Mouse (Mus musculus): ENCODE measurements around the gene Xpo4. TPM values are rescaled to one million over a fixed set of nuclear protein-coding genes. Genes with fewer than 3 reads are reported as not detected.

The Xpo4 gene
- polyA plus RNA-seq, 1 experiment from 2014 or later: 12.0 TPM

DNA sequence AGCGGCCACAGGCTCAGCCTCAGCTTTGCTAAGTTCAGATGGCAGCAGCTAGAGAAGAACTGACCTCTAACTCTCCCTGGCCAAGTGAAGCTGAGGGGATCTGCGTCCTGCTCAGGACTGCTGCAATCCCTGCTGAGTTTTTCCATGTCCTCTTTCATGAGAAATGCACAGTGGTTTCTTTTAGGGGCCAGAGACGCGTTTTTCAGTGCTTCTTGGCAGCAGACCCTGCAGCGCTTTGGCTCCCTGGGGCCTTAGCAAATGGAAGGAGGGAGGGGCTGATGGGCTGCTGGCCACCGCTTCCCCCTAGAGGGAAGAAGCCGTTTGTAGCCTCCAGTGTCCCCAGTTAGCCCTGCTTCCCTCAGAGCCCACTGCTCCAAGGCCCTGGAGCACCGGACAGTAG, 130.3 kb downstream of the Xpo4 start:
- no peak for ATAC-seq (ENCODE audit: extremely low read depth, insufficient number of reproducible peaks, low FRiP score, low TSS enrichment)
- Histone ChIP-seq H3K27me3 (replicated peaks) (peaks cover 30% of the 10 kb centered on the region), H3K4me2 (peak overlapping the region; percentile 14), H3K9ac (peak overlapping the region; percentile 24), H3K4me1 (peaks cover 51% of the 10 kb centered on the region), H3K4me3 (no peak overlapping the region), H3K27ac (replicated peaks) (peak overlapping the region; percentile 86), H3K9me3 (no peaks in the 10 kb centered on the region), H3K36me3 (no peaks in the 10 kb centered on the region)
- 21% methylated on average over 8 of the region's 8 CpGs for WGBS

- no peak for ATAC-seq (ENCODE audit: extremely low read depth, insufficient number of reproducible peaks, low FRiP score, low TSS enrichment)
- Histone ChIP-seq H3K9me3 (no peaks in the 10 kb centered on the region), H3K27me3 (replicated peaks) (peaks cover 32% of the 10 kb centered on the region), H3K36me3 (no peaks in the 10 kb centered on the region), H3K9ac (peak overlapping the region; percentile 56; the same call in 1 of the 2 replicates), H3K4me3 (no peak overlapping the region), H3K4me2 (peak overlapping the region; percentile 14), H3K4me1 (peaks cover 56% of the 10 kb centered on the region), H3K27ac (replicated peaks) (peak overlapping the region; percentile 86)
- WGBS: 17% methylated on average over 5 of the region's 5 CpGs
Measured at GRCm38 (mm10) chr14:57534346-57534745, 130.9 kb downstream of the Xpo4 start.

DNA sequence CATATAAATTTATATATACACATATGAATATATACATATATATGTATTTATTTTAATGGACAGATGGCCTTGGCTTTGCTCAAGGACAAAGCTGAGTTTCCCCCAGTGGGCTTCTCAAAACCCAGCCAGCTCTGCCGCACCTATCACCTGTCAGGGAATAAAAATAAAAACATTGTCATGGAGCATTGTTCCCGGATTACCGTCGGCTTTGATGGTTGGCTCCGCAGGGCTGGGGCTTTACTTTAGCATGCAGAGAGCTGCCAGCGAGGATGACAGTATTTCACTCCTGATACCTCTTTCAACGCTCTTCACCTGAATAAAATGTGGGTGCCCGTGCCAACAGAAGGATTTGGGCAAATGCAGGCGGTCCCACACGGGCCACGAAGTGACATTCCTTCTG, 131.4 kb downstream of the Xpo4 start:
- Histone ChIP-seq H3K36me3 (no peaks in the 10 kb centered on the region), H3K27ac (replicated peaks) (no peak overlapping the region), H3K4me2 (peak overlapping the region; percentile 14; the same call in 1 of the 2 replicates), H3K4me3 (no peak overlapping the region), H3K9ac (peak overlapping the region; percentile 56; the same call in 1 of the 2 replicates), H3K27me3 (replicated peaks) (peaks cover 37% of the 10 kb centered on the region), H3K4me1 (peaks cover 61% of the 10 kb centered on the region), H3K9me3 (no peaks in the 10 kb centered on the region)
- no peak for ATAC-seq (ENCODE audit: extremely low read depth, insufficient number of reproducible peaks, low FRiP score, low TSS enrichment)
- WGBS: 22% methylated on average over 11 of the region's 11 CpGs

GRCm38 (mm10) chr14:57533214-57533613, 132.0 kb downstream of the Xpo4 start:
- Histone ChIP-seq H3K9me3 (no peaks in the 10 kb centered on the region), H3K27me3 (replicated peaks) (peaks cover 42% of the 10 kb centered on the region), H3K9ac (no peak overlapping the region), H3K27ac (replicated peaks) (no peak overlapping the region), H3K4me2 (no peak overlapping the region), H3K36me3 (no peaks in the 10 kb centered on the region), H3K4me1 (peaks cover 58% of the 10 kb centered on the region), H3K4me3 (no peak overlapping the region)
- no peak for ATAC-seq (ENCODE audit: extremely low read depth, insufficient number of reproducible peaks, low FRiP score, low TSS enrichment)
- WGBS: 39% methylated on average over 3 of the region's 3 CpGs

DNA sequence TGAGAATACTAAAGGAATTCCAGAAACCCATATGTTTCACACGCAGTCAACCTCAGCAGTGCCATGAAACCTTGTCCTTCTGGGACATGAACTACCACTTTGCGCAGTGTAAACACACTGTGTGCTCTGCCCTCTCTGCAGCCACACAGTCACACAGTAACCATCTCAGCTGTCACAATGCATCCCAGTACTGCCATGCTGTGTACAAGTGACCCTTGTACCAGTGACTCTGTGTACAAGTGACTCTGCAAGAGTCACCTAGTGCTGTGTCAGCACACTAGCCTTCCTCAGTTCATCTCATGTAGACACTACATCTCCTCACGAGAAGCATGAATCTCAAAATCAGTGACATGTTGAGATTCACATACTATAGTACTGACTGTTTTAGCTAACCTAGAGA, 132.7 kb downstream of the Xpo4 start:
- Histone ChIP-seq H3K27me3 (replicated peaks) (peaks cover 46% of the 10 kb centered on the region), H3K4me1 (peaks cover 52% of the 10 kb centered on the region), H3K4me3 (no peak overlapping the region), H3K36me3 (no peaks in the 10 kb centered on the region), H3K4me2 (no peak overlapping the region), H3K27ac (replicated peaks) (no peak overlapping the region), H3K9me3 (no peaks in the 10 kb centered on the region), H3K9ac (no peak overlapping the region)
- WGBS: 78% methylated on average over 3 of the region's 3 CpGs
- ATAC-seq (ENCODE audit: extremely low read depth, insufficient number of reproducible peaks, low FRiP score, low TSS enrichment): no peak

- Histone ChIP-seq H3K36me3 (no peaks in the 10 kb centered on the region), H3K4me1 (peaks cover 34% of the 10 kb centered on the region), H3K9ac (no peak overlapping the region), H3K27ac (replicated peaks) (no peak overlapping the region), H3K9me3 (no peaks in the 10 kb centered on the region), H3K4me3 (no peak overlapping the region), H3K4me2 (no peak overlapping the region), H3K27me3 (replicated peaks) (peaks cover 65% of the 10 kb centered on the region)
- no peak for ATAC-seq (ENCODE audit: extremely low read depth, insufficient number of reproducible peaks, low FRiP score, low TSS enrichment)
- WGBS: 55% methylated on average over 5 of the region's 5 CpGs
Measured at GRCm38 (mm10) chr14:57529786-57530515, 135.3 kb downstream of the Xpo4 start.

DNA sequence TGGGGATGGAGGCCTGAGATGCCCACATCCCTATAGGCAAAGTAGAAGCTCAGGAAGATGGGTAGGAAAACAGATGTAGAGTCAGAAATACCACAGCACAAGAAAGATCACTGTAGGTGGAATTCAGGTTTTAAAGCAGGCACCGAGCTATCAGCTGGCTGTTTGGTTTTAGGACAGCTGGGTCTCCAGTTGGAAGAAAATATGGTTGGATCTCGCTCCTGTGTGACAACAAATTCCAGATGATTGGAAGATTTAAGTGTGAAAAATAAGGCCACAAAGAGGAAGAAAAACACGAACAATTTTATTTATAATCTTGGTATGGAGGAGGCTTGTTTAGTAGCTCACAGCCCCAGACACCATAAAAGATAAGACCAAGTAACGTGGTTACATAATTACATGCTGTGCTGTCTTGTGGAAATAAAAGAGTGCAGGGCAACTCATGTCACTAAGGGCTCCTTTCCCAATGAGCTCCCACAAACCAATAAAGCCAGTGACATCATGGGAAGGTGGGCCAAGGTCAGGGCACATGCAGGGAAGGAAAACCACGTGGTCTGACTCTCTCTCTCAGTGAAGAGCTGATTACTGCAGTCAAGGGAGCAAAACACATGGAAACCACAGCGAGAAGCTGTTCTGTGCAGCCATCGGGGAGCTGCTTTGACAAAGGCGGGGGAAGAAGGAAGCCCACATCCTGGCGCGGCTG, 136.0 kb downstream of the Xpo4 start:
- no peak for ATAC-seq (ENCODE audit: extremely low read depth, insufficient number of reproducible peaks, low FRiP score, low TSS enrichment)
- Histone ChIP-seq H3K4me1 (peaks cover 32% of the 10 kb centered on the region), H3K4me3 (no peak overlapping the region), H3K9me3 (no peaks in the 10 kb centered on the region), H3K36me3 (no peaks in the 10 kb centered on the region), H3K27me3 (replicated peaks) (peaks cover 64% of the 10 kb centered on the region), H3K4me2 (no peak overlapping the region), H3K27ac (replicated peaks) (no peak overlapping the region), H3K9ac (no peak overlapping the region)
- WGBS: 47% methylated on average over 10 of the region's 10 CpGs

DNA sequence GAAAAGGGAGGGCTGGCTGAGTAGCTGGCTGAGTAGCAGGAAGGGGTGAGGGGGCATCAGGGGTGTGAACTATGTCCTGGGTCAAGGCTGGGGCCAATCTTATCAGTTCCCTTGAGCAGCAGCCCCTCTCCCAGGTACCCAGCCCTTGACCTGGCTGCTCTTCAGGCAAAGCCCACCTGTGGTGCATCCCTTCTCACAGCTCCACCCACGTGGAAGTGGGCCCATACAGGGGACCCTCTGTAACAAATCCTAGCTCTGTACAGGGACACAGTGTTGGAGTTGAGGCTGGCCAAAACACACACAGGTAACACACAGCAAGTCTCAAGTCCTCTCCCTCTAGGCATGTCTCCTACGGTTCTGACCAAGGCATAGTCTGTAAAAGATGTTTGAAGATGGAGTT, 137.6 kb downstream of the Xpo4 start:
- Histone ChIP-seq H3K4me1 (peaks cover 23% of the 10 kb centered on the region), H3K27ac (replicated peaks) (no peak overlapping the region), H3K9ac (no peak overlapping the region), H3K9me3 (no peaks in the 10 kb centered on the region), H3K4me3 (no peak overlapping the region), H3K4me2 (no peak overlapping the region), H3K27me3 (replicated peaks) (peaks cover 69% of the 10 kb centered on the region), H3K36me3 (no peaks in the 10 kb centered on the region)
- WGBS: 31% methylated on average over 2 of the region's 2 CpGs
- ATAC-seq (ENCODE audit: extremely low read depth, insufficient number of reproducible peaks, low FRiP score, low TSS enrichment): no peak

Other genes starting within 250 kb of the Xpo4 start
- gene Ift88, start 241.4 kb downstream of the Xpo4 start, polyA plus RNA-seq (2015; fragmentation: Nextera tagmentation; extraction: Ambion mirVana): 5.3 and 6.1 TPM in 2 replicates
- 1.1 and 1.5 TPM in 2 replicates for gene Il17d, start 140.7 kb downstream of the Xpo4 start, polyA plus RNA-seq (2015; fragmentation: Nextera tagmentation; extraction: Ambion mirVana)
- gene Eef1akmt1, start 93.8 kb downstream of the Xpo4 start, polyA plus RNA-seq (2015; fragmentation: Nextera tagmentation; extraction: Ambion mirVana): 62.2 and 71.4 TPM in 2 replicates
- not detected in 2 replicates for gene Gm49361, start 80.7 kb upstream of the Xpo4 start, polyA plus RNA-seq (2015; fragmentation: Nextera tagmentation; extraction: Ambion mirVana)
- gene Lats2, start 93.0 kb upstream of the Xpo4 start, polyA plus RNA-seq (2015; fragmentation: Nextera tagmentation; extraction: Ambion mirVana): 21.2 and 21.7 TPM in 2 replicates
- gene Sap18, start 132.8 kb upstream of the Xpo4 start, polyA plus RNA-seq (2015; fragmentation: Nextera tagmentation; extraction: Ambion mirVana): 15.7 and 17.3 TPM in 2 replicates
- 26.9 and 27.0 TPM in 2 replicates for gene Ska3, start 160.8 kb upstream of the Xpo4 start, polyA plus RNA-seq (2015; fragmentation: Nextera tagmentation; extraction: Ambion mirVana)
- 123 and 135 TPM in 2 replicates for gene Mrpl57, start 160.8 kb upstream of the Xpo4 start, polyA plus RNA-seq (2015; fragmentation: Nextera tagmentation; extraction: Ambion mirVana)
- 41.1 and 42.4 TPM in 2 replicates for gene Zdhhc20, start 224.8 kb upstream of the Xpo4 start, polyA plus RNA-seq (2015; fragmentation: Nextera tagmentation; extraction: Ambion mirVana)